Mouse (Mus musculus): Measurements from ENCODE around the gene Vmn2r80. TPM values are rescaled to one million over a fixed set of nuclear protein-coding genes. Genes with fewer than 3 reads are reported as not detected.
"Not testable (repeated sequence)": the region's sequence is repeated elsewhere in the genome, so short reads cannot be mapped to it uniquely, and the experiment has no call there.

Gene Vmn2r80
- not detected in 2 replicates for polyA plus RNA-seq (2012; rRNA removed)

GRCm38 (mm10) chr10:79148469-79148868, at the start of gene Vmn2r80:
Gene Vmn2r80 (plus strand): TSS chr10:79148769.
- not testable (repeated sequence) for H3K27me3 ChIP-seq (ENCODE audit: control insufficient read depth, insufficient read depth, low read length); H3K4me1 ChIP-seq (ENCODE audit: control insufficient read depth, insufficient read depth, low read length); H3K4me3 ChIP-seq (ENCODE audit: control insufficient read depth, low read depth, low read length)

GRCm38 (mm10) chr10:79106325-79107282, 42.0 kb upstream of the Vmn2r80 start:
- H3K27ac ChIP-seq (ENCODE audit: control insufficient read depth, insufficient read depth, low read depth, low read length), result no peak overlapping the region
- no peak overlapping the region for H3K4me3 ChIP-seq (ENCODE audit: control insufficient read depth, low read depth, low read length)
- H3K27me3 ChIP-seq (ENCODE audit: control insufficient read depth, insufficient read depth, low read length), result no peaks in the 10 kb centered on the region
- no peaks in the 10 kb centered on the region for H3K4me1 ChIP-seq (ENCODE audit: control insufficient read depth, insufficient read depth, low read length)
- H3K36me3 ChIP-seq (ENCODE audit: control insufficient read depth, insufficient read depth, low read length), result no peaks in the 10 kb centered on the region
- no peak for TF ChIP-seq POLR2A (IDR thresholded peaks at IDR 0.05; ENCODE audit: control insufficient read depth, low read depth, low read length)
- TF ChIP-seq CTCF (IDR thresholded peaks at IDR 0.05; ENCODE audit: control insufficient read depth, insufficient read depth, insufficient replicate concordance, low read depth, low read length), result no peak

More at GRCm38 (mm10) chr10:79148469-79148868, at the start of gene Vmn2r80:
- not testable (repeated sequence) for H3K36me3 ChIP-seq (ENCODE audit: control insufficient read depth, insufficient read depth, low read length); H3K27ac ChIP-seq (ENCODE audit: control insufficient read depth, insufficient read depth, low read depth, low read length)

DNA sequence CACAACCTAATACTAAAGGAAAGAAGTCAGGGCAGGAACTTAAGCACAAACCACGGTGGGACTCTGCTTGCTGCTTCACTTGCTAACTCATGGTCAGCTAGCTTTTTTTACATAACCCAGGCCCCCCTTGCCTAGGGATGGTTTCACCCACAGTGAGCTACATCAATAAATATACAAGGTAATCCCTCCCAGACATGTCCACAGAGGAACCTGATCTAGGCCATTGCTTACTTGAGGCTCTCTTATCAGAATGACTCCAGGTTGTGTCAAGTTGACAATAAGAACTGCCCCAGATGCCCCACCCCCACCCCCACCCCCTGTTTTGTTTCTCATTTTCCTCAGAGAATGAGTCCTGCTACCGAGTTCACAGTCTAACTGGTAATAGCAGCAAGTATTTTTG, 41.0 kb upstream of the Vmn2r80 start:
- Histone ChIP-seq H3K27me3 (ENCODE audit: control insufficient read depth, insufficient read depth, low read length) (no peaks in the 10 kb centered on the region), H3K4me3 (ENCODE audit: control insufficient read depth, low read depth, low read length) (no peak overlapping the region), H3K4me1 (ENCODE audit: control insufficient read depth, insufficient read depth, low read length) (no peaks in the 10 kb centered on the region), H3K36me3 (ENCODE audit: control insufficient read depth, insufficient read depth, low read length) (no peaks in the 10 kb centered on the region), H3K27ac (ENCODE audit: control insufficient read depth, insufficient read depth, low read depth, low read length) (no peak overlapping the region)
- TF ChIP-seq POLR2A (IDR thresholded peaks at IDR 0.05; ENCODE audit: control insufficient read depth, low read depth, low read length) (no peak), CTCF (IDR thresholded peaks at IDR 0.05; ENCODE audit: control insufficient read depth, insufficient read depth, insufficient replicate concordance, low read depth, low read length) (no peak)

DNA sequence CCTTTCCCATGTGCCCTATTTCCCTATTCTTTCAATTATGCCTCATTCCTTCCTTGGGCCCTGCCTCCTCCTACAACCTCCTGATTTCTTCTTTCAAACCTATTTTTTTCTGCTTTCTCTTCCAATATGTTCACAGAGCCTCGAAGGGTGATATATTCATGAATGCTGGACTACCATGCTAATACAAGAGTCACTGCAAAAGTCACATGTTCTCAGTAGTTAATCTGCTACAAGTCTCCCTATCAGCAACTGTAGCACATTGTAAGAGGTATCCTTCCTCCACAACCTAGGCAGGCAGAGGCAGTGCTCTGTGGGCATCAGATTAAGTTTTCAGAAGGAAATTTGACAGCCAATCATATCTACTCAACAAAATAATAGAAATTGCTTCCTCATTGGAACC, 39.4 kb upstream of the Vmn2r80 start:
- no peaks in the 10 kb centered on the region for H3K4me1 ChIP-seq (ENCODE audit: control insufficient read depth, insufficient read depth, low read length)
- no peak overlapping the region for H3K4me3 ChIP-seq (ENCODE audit: control insufficient read depth, low read depth, low read length)
- TF ChIP-seq POLR2A (IDR thresholded peaks at IDR 0.05; ENCODE audit: control insufficient read depth, low read depth, low read length) (no peak), CTCF (IDR thresholded peaks at IDR 0.05; ENCODE audit: control insufficient read depth, insufficient read depth, insufficient replicate concordance, low read depth, low read length) (no peak)
- H3K27me3 ChIP-seq (ENCODE audit: control insufficient read depth, insufficient read depth, low read length), result no peaks in the 10 kb centered on the region
- no peak overlapping the region for H3K27ac ChIP-seq (ENCODE audit: control insufficient read depth, insufficient read depth, low read depth, low read length)
- H3K36me3 ChIP-seq (ENCODE audit: control insufficient read depth, insufficient read depth, low read length), result no peaks in the 10 kb centered on the region

GRCm38 (mm10) chr10:79110482-79110881, 38.1 kb upstream of the Vmn2r80 start:
- Histone ChIP-seq H3K27ac (ENCODE audit: control insufficient read depth, insufficient read depth, low read depth, low read length) (no peak overlapping the region), H3K4me1 (ENCODE audit: control insufficient read depth, insufficient read depth, low read length) (no peaks in the 10 kb centered on the region), H3K27me3 (ENCODE audit: control insufficient read depth, insufficient read depth, low read length) (no peaks in the 10 kb centered on the region), H3K36me3 (ENCODE audit: control insufficient read depth, insufficient read depth, low read length) (no peaks in the 10 kb centered on the region), H3K4me3 (ENCODE audit: control insufficient read depth, low read depth, low read length) (no peak overlapping the region)
- TF ChIP-seq POLR2A (IDR thresholded peaks at IDR 0.05; ENCODE audit: control insufficient read depth, low read depth, low read length), result no peak
- no peak for TF ChIP-seq CTCF (IDR thresholded peaks at IDR 0.05; ENCODE audit: control insufficient read depth, insufficient read depth, insufficient replicate concordance, low read depth, low read length)

DNA sequence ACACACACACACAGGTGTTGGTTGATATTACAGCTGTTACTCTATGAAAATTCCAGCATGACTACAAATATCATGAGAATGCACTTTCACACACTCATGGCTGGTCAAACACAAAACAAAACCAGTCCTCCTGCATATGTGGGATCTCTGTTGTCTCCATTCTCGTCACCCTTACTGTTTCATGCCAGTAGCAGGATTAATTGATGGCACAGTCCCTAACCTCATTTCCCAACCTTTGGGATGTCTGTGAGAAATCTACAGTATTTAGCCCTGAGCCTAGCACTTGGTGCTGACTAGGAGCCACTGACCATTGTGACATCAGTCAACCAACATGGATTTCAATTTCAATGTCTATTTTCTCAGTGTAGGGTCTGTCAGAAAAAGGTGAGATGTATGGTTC, 33.5 kb upstream of the Vmn2r80 start:
- H3K4me3 ChIP-seq (ENCODE audit: control insufficient read depth, low read depth, low read length), result no peak overlapping the region
- H3K27me3 ChIP-seq (ENCODE audit: control insufficient read depth, insufficient read depth, low read length), result no peaks in the 10 kb centered on the region
- no peak overlapping the region for H3K27ac ChIP-seq (ENCODE audit: control insufficient read depth, insufficient read depth, low read depth, low read length)
- peaks cover 3% of the 10 kb centered on the region for H3K4me1 ChIP-seq (ENCODE audit: control insufficient read depth, insufficient read depth, low read length)
- TF ChIP-seq POLR2A (IDR thresholded peaks at IDR 0.05; ENCODE audit: control insufficient read depth, low read depth, low read length), result no peak
- no peaks in the 10 kb centered on the region for H3K36me3 ChIP-seq (ENCODE audit: control insufficient read depth, insufficient read depth, low read length)

DNA sequence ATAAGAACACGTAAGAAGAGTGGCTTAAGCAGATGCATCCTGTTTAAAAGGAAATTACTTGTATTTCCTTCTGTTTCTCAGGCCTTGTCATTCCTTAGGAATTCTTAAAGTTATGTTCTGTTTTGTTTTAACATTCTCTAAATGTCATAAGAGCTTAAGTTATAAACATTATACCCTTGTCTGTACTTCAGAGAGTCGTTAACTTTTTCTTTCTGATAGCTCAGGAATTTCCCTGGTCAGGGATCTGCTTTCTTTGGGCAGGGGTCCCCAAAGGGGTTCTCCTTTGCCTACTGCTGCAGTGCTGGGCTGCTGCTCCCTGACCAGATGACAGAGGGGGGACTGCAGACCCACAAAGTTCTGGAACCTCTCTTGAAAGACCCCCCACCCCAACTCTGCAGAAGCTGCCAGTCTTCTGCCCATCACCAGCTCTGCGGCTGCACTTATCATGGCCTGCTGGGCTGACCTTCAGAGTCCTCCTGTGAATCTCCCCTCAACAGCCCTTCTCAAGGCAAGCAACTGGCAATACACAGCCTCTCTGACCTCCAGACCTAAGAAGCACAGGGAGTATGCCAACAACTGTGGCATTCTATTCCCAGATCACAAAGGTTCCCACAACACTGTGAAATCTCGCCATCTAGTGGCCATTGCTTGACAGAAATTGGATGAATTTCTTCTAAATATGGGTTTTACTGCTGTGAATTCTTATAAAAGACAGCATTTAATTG, 32.3 kb upstream of the Vmn2r80 start:
- no peak overlapping the region for H3K27ac ChIP-seq (ENCODE audit: control insufficient read depth, insufficient read depth, low read depth, low read length)
- H3K4me1 ChIP-seq (ENCODE audit: control insufficient read depth, insufficient read depth, low read length), result peaks cover 3% of the 10 kb centered on the region
- H3K4me3 ChIP-seq (ENCODE audit: control insufficient read depth, low read depth, low read length), result no peak overlapping the region
- no peaks in the 10 kb centered on the region for H3K36me3 ChIP-seq (ENCODE audit: control insufficient read depth, insufficient read depth, low read length)
- TF ChIP-seq CTCF (IDR thresholded peaks at IDR 0.05; ENCODE audit: control insufficient read depth, insufficient read depth, insufficient replicate concordance, low read depth, low read length), result no peak
- TF ChIP-seq POLR2A (IDR thresholded peaks at IDR 0.05; ENCODE audit: control insufficient read depth, low read depth, low read length), result no peak
- no peaks in the 10 kb centered on the region for H3K27me3 ChIP-seq (ENCODE audit: control insufficient read depth, insufficient read depth, low read length)

All from testis, adult 2 months (tissue).